Mouse (Mus musculus): Measurements from ENCODE around the gene Klhl18. TPM values are rescaled to one million over a fixed set of nuclear protein-coding genes. Genes with fewer than 3 reads are reported as not detected.

The Klhl18 gene
- total and polyA plus RNA-seq, 2 experiments: 2.0 to 6.9 TPM

- no peaks in the 10 kb centered on the region for H3K4me1 ChIP-seq (ENCODE audit: control insufficient read depth, insufficient read depth, low read length)
- 79% methylated on average over 15 of the region's 15 CpGs for WGBS
- H3K4me3 ChIP-seq (ENCODE audit: insufficient read depth, low read depth, low read length): no peak overlapping the region
- DNase-seq (ENCODE audit: extremely low read depth, low read depth, low spot score): no peak
- no peaks in the 10 kb centered on the region for H3K36me3 ChIP-seq (ENCODE audit: control insufficient read depth, insufficient read depth, low read length)
- H3K9ac ChIP-seq (ENCODE audit: low read depth, low read length): no peak overlapping the region
- no peaks in the 10 kb centered on the region for H3K79me2 ChIP-seq (ENCODE audit: control insufficient read depth, insufficient read depth, low read length)
- no peak for TF ChIP-seq CTCF (IDR thresholded peaks at IDR 0.05; ENCODE audit: low read depth, low read length)
- no peak for TF ChIP-seq POLR2A (IDR thresholded peaks at IDR 0.05; ENCODE audit: extremely low read depth, insufficient read depth, low read length)
- H3K27ac ChIP-seq (replicated peaks; ENCODE audit: insufficient read depth, low read depth, low read length): no peak overlapping the region
- no peaks in the 10 kb centered on the region for H3K27me3 ChIP-seq (ENCODE audit: control insufficient read depth, insufficient read depth, low read length)
Measured at GRCm38 (mm10) chr9:110448356-110448755, 28.1 kb downstream of the Klhl18 start.

DNA sequence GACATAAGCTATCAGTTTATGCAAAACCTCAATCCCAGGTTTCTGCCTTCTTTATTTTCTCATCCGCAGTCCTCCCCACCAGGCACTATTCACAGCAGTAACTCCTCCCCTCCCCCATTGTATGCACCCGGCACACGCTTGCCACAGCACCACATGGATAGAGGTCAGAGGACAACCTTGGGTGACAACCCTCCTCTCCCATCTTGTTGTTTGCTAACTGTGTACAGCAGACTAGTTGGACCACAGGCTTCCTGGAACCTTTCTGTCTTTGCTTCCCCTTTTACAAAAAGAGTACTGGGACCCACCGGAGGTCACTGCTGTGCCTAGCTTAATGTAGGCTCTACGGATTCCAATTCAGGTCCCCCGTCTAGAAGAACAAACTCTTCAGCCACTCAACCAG, 35.9 kb downstream of the Klhl18 start:
- DNase-seq (ENCODE audit: extremely low read depth, low read depth, low spot score): no peak
- Histone ChIP-seq H3K79me2 (ENCODE audit: control insufficient read depth, insufficient read depth, low read length) (no peaks in the 10 kb centered on the region), H3K4me1 (ENCODE audit: control insufficient read depth, insufficient read depth, low read length) (no peaks in the 10 kb centered on the region), H3K9ac (ENCODE audit: low read depth, low read length) (no peak overlapping the region), H3K27ac (replicated peaks; ENCODE audit: insufficient read depth, low read depth, low read length) (no peak overlapping the region), H3K4me3 (ENCODE audit: insufficient read depth, low read depth, low read length) (no peak overlapping the region), H3K36me3 (ENCODE audit: control insufficient read depth, insufficient read depth, low read length) (no peaks in the 10 kb centered on the region; the same call in 1 of the 2 replicates), H3K27me3 (ENCODE audit: control insufficient read depth, insufficient read depth, low read length) (no peaks in the 10 kb centered on the region)
- no peak for TF ChIP-seq POLR2A (IDR thresholded peaks at IDR 0.05; ENCODE audit: extremely low read depth, insufficient read depth, low read length)
- TF ChIP-seq CTCF (IDR thresholded peaks at IDR 0.05; ENCODE audit: low read depth, low read length): no peak
- 76% methylated on average over 6 of the region's 6 CpGs for WGBS

DNA sequence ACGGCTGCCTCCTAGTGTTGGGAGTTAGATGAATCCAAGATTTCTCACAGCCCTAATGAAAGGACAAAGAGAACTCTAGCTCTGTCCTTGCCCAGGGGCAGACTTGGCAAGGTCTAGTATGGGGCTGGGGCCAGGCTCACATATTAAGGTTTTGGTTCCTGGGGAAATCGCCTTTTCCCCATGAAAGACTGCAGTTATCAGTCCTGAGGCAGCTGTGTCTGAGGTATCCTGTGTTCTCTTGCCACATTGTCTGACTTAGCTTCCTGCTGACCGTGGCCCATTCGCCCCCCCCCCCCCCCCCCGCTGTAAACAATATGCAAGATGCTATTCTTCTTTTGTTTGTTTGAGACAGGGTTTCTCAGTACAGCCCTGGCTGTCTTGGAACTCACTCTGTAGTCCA, 36.4 kb downstream of the Klhl18 start:
- Histone ChIP-seq H3K36me3 (ENCODE audit: control insufficient read depth, insufficient read depth, low read length) (no peaks in the 10 kb centered on the region; the same call in 1 of the 2 replicates), H3K27me3 (ENCODE audit: control insufficient read depth, insufficient read depth, low read length) (no peaks in the 10 kb centered on the region), H3K27ac (replicated peaks; ENCODE audit: insufficient read depth, low read depth, low read length) (no peak overlapping the region), H3K79me2 (ENCODE audit: control insufficient read depth, insufficient read depth, low read length) (no peaks in the 10 kb centered on the region), H3K4me3 (ENCODE audit: insufficient read depth, low read depth, low read length) (no peak overlapping the region), H3K9ac (ENCODE audit: low read depth, low read length) (no peak overlapping the region), H3K4me1 (ENCODE audit: control insufficient read depth, insufficient read depth, low read length) (no peaks in the 10 kb centered on the region)
- TF ChIP-seq CTCF (IDR thresholded peaks at IDR 0.05; ENCODE audit: low read depth, low read length): no peak
- TF ChIP-seq POLR2A (IDR thresholded peaks at IDR 0.05; ENCODE audit: extremely low read depth, insufficient read depth, low read length): no peak
- WGBS: 72% methylated on average over 5 of the region's 5 CpGs
- no peak for DNase-seq (ENCODE audit: extremely low read depth, low read depth, low spot score)

- Histone ChIP-seq H3K4me1 (ENCODE audit: control insufficient read depth, insufficient read depth, low read length) (no peaks in the 10 kb centered on the region), H3K4me3 (ENCODE audit: insufficient read depth, low read depth, low read length) (no peak overlapping the region), H3K79me2 (ENCODE audit: control insufficient read depth, insufficient read depth, low read length) (no peaks in the 10 kb centered on the region), H3K27ac (replicated peaks; ENCODE audit: insufficient read depth, low read depth, low read length) (no peak overlapping the region), H3K9ac (ENCODE audit: low read depth, low read length) (no peak overlapping the region), H3K27me3 (ENCODE audit: control insufficient read depth, insufficient read depth, low read length) (no peaks in the 10 kb centered on the region), H3K36me3 (ENCODE audit: control insufficient read depth, insufficient read depth, low read length) (peaks cover 3% of the 10 kb centered on the region; the same call in 1 of the 2 replicates)
- no peak for TF ChIP-seq CTCF (IDR thresholded peaks at IDR 0.05; ENCODE audit: low read depth, low read length)
- TF ChIP-seq POLR2A (IDR thresholded peaks at IDR 0.05; ENCODE audit: extremely low read depth, insufficient read depth, low read length): no peak
- no peak for DNase-seq (ENCODE audit: extremely low read depth, low read depth, low spot score)
- WGBS: 97% methylated on average over 11 of the region's 11 CpGs
Measured at GRCm38 (mm10) chr9:110436041-110436440, 40.5 kb downstream of the Klhl18 start.

GRCm38 (mm10) chr9:110433045-110433444, 43.4 kb downstream of the Klhl18 start:
- H3K27me3 ChIP-seq (ENCODE audit: control insufficient read depth, insufficient read depth, low read length): no peaks in the 10 kb centered on the region
- no peak overlapping the region for H3K9ac ChIP-seq (ENCODE audit: low read depth, low read length)
- H3K36me3 ChIP-seq (ENCODE audit: control insufficient read depth, insufficient read depth, low read length): peaks cover 3% of the 10 kb centered on the region; the same call in 1 of the 2 replicates
- 97% methylated on average over 2 of the region's 2 CpGs for WGBS
- TF ChIP-seq POLR2A (IDR thresholded peaks at IDR 0.05; ENCODE audit: extremely low read depth, insufficient read depth, low read length) (no peak), CTCF (IDR thresholded peaks at IDR 0.05; ENCODE audit: low read depth, low read length) (no peak)
- DNase-seq (ENCODE audit: extremely low read depth, low read depth, low spot score): no peak
- no peak overlapping the region for H3K4me3 ChIP-seq (ENCODE audit: insufficient read depth, low read depth, low read length)
- H3K4me1 ChIP-seq (ENCODE audit: control insufficient read depth, insufficient read depth, low read length): no peaks in the 10 kb centered on the region
- no peak overlapping the region for H3K27ac ChIP-seq (replicated peaks; ENCODE audit: insufficient read depth, low read depth, low read length)
- no peaks in the 10 kb centered on the region for H3K79me2 ChIP-seq (ENCODE audit: control insufficient read depth, insufficient read depth, low read length)

- Histone ChIP-seq H3K27me3 (ENCODE audit: control insufficient read depth, insufficient read depth, low read length) (no peaks in the 10 kb centered on the region), H3K79me2 (ENCODE audit: control insufficient read depth, insufficient read depth, low read length) (no peaks in the 10 kb centered on the region), H3K9ac (ENCODE audit: low read depth, low read length) (no peak overlapping the region), H3K36me3 (ENCODE audit: control insufficient read depth, insufficient read depth, low read length) (peaks cover 3% of the 10 kb centered on the region; the same call in 1 of the 2 replicates), H3K4me3 (ENCODE audit: insufficient read depth, low read depth, low read length) (no peak overlapping the region), H3K4me1 (ENCODE audit: control insufficient read depth, insufficient read depth, low read length) (no peaks in the 10 kb centered on the region), H3K27ac (replicated peaks; ENCODE audit: insufficient read depth, low read depth, low read length) (no peak overlapping the region)
- 86% methylated on average over 8 of the region's 8 CpGs for WGBS
- TF ChIP-seq POLR2A (IDR thresholded peaks at IDR 0.05; ENCODE audit: extremely low read depth, insufficient read depth, low read length) (no peak), CTCF (IDR thresholded peaks at IDR 0.05; ENCODE audit: low read depth, low read length) (no peak)
- no peak for DNase-seq (ENCODE audit: extremely low read depth, low read depth, low spot score)
Measured at GRCm38 (mm10) chr9:110431241-110431640, 45.3 kb downstream of the Klhl18 start.

Data from liver, adult 2 months (tissue).